Mouse (Mus musculus): Measurements from ENCODE around the gene Olfr2. TPM values are rescaled to one million over a fixed set of nuclear protein-coding genes. Genes with fewer than 3 reads are reported as not detected.
"Not testable (repeated sequence)": the region's sequence is repeated elsewhere in the genome, so short reads cannot be mapped to it uniquely, and the experiment has no call there.

Olfr2 gene
- total RNA-seq (2021) = not detected
- long read RNA-seq, experiment 1 = 0 reads
- long read RNA-seq, experiment 2 = 0 reads

DNA sequence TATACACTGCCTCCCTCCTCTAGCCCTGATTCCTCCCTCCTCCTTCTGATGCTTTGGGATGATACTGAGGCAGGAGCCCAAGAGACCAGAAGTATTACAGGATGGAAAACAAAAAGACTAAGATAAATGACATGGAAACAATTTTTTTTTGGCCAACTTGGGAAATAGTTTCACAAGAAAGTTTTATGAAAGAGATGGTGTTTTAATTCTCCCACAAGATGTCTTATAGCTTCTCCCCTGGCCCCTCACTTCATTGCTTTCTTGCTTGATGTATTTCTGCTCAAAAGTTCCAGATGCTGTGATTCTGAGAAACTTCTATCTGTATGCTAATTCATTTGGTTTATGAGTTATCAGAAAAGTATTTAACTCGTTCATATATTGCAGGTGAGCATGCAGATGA, at the start of gene Olfr2:
Gene Olfr2 (minus strand): TSS at position 101 of the 400 bp plus-strand sequence.
- DNase-seq = no peak

DNA sequence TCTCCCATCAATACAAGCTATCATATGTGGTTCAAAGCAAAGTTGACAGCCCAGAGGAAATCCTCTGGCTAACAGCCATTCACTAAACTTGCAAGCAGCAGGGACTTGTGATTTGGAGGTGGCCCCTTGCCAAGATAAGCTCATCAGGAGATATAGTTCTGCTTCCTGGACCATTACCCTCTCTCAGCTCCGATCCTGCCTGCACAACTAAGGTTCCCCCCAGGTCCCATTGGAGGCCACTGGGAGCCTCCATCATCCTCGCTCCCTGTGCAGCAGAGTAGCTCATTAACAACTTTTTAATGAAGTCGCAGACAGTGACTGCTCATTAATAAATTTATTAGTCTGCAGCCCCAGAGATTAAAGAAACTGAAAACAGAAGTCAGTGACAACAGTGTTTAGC, 41.7 kb upstream of the Olfr2 start:
- DNase-seq = no peak

DNA sequence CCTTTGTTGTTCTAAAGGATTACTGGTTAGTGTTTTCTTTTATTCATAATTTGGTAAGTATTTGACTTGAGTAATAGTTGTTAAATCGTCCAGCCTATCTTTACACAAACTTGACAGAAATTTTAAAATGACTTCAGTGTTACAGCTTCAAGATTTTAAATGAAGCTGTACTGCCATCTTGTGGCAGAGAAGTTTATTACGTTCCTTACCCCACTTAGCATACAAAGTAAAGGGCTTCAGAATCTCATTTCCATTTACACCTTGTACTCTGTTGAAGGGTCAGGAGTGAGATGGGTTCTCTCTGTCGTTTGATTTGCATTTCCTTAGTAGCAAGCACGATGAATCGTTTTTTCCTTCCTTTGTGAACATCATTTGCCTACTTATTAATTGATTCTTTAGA, 40.0 kb upstream of the Olfr2 start:
- no peak for DNase-seq

DNA sequence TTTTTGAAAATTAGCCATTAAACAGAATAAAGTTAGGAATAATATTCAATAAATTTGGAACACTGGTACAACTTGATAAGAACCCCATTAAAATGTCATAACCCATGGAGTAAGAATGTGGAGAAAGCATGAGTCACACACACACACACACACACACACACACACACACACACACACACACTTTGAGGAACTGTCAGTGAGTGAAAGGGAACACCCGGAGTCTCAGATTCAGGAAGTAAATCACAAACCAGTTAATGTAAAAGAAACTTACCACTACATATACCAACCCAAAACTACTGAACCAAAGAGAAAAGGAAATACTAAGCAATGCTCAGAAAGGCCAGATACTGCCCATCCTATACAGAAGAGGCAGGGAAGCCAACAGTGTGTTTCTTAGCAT, 38.5 kb upstream of the Olfr2 start:
- DNase-seq = no peak

DNA sequence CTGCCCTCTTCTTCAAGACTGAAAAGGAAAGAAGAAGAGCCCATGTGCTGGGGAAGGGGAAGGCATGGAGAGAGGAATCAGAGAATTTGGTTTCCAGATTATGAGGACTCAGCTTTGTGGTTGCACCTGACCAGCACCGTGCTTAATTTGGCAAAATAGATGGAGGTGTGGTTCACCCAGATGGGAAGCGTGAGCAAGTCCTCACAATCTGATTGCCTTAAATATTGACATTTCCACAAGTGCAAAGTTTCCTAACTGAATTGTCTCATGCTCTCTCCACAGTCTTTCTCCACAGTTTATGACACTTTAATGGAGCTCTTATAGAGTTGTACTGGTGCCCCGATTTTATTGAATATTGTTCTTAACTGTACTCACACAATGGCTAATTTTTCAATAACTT, 37.3 kb upstream of the Olfr2 start:
- DNase-seq = no peak

DNA sequence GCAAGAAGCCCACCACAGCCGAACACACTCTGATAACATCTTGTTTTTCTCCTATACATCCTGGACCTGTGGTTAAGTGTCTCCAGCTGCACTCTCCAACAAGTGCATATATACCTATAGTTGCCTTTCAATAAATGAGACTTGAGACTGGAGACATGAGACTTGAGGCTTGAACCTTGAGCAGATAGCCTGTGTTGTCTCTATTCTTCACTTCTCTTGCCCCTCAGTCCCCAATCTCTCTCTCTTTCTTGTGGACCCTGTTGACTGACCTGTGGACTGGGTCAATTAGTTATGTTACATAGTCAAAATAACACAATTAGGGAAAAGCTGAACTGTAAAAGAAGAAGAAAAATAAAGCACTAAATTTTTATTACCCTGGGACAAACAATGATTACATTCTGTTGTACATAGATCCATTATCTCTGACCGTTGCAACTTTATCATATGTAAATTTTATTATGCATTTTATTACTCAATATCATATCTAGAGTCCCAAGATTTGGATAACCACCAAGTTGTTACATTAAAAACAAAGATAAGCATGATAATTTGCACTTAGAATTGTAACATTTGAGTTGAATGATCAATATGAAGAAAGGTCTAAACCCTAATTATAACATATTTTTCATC, 34.2 kb upstream of the Olfr2 start:
- no peak for DNase-seq

DNA sequence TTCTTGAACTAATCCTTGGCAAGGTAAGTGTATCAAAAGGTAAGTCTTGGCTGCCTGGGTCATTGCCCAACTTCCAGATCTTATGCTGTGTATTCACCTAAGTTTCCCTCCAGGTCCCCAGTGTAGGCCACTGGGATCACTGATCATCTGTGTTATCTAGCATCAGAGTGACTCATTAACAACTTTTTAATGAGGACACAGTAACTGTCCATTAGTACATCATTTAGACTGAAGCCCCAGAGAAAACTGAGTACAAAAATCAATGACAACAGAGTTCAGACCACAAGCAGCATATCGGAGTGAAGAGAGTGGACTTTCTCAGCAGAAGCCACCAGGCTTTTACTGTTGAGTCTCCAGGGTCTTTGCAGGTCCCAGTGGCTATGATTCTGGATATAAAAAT, 25.0 kb upstream of the Olfr2 start, which contains the start of gene Olfr713:
Gene Olfr713 (plus strand): TSS at position 301 of the 400 bp plus-strand sequence.
- DNase-seq = no peak

DNA sequence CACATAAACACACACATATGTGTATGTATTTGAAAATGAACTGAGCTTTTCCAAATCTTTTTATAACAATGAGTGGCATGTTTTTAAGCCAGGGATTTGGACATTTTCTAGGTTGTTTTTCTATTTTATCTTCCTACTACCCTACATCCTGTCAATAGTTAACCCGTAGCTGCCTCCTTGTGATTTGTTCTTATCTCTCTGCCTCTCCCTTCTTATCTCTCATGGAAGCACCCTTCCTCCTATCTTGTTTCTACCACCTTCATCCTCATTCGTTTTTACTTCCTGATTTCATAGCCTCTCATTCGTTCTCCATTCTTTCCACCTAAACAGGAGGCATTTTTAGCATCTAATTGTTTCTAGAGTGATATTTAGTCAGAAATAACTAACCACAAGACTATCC, 1.7 kb downstream of the Olfr2 start:
- DNase-seq = no peak

DNA sequence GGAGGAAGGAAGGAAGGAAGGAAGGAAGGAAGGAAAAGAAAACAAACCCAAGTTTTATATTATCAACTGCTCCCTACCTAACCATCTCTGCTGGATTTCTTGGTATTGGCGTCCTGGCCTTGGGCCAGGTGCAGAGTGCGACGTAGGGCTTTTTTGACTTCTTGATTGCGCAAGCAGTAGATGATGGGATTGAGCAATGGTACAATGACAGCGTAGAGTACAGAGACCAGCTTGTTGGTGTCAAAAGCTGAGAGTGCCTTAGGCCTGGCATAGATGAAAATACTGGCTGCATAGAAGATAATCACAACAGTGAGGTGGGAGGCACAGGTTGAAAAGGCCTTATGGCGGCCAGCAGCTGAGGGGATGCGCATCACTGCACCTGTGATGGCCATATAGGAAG, 5.1 kb downstream of the Olfr2 start:
- DNase-seq = no peak

DNA sequence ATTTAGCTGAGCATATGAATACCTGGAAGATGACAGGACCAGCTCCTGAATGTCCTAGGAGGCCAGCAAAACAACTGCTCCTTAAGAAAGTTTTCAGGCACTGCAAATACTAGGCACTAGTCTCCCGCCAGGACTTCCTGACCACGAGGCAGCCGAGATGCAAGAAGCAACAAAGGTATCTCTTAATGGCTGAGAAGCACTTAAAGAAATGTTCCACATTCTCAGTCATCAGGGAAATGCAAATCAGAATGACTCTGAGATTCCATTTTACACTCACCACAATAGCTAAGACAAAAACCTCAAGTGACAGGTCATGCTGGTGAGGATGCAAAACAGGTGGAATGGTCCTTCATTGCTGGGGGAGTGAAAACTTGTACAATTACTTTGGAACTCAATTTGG, 20.6 kb downstream of the Olfr2 start:
- no peak for DNase-seq

DNA sequence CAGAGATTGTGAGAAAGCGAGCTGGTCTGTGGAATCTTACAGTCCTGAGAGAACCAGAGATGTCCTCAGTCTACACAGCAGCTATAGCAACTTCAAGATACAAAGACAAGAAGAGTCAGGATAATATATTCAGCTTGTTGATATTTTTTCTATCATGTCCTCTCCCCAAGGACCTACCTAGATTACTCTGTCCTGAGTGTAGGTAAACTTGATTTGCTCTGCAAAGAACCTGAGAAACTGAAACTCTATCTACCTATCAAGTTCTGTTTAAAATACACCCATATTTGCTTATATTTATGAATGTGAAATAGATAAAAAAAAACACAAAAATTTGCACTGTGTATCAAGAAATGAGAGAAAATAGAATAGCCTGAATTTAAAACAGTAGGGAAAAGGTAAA, 30.5 kb downstream of the Olfr2 start, which contains the start of gene Olfr711:
Gene Olfr711 (minus strand): TSS at position 101 of the 400 bp plus-strand sequence.
- no peak for DNase-seq

DNA sequence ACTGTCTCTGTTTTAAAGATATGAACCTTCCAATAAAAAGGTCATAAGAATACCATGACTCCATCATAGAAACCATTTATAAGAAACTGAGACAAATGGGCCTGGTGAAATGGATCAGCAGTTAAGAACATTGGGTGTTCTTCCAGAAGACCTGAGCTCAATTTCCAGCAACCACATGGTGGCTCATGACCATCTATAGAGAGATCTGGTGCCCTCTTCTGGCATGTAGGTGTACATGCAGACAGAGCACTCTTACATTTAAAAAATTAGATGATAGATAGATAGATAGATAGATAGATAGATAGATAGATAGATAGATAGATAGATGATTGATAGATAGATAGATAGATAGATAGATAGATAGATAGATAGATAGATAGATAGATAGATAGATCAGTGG, 38.4 kb downstream of the Olfr2 start:
- not testable (repeated sequence) for DNase-seq

DNA sequence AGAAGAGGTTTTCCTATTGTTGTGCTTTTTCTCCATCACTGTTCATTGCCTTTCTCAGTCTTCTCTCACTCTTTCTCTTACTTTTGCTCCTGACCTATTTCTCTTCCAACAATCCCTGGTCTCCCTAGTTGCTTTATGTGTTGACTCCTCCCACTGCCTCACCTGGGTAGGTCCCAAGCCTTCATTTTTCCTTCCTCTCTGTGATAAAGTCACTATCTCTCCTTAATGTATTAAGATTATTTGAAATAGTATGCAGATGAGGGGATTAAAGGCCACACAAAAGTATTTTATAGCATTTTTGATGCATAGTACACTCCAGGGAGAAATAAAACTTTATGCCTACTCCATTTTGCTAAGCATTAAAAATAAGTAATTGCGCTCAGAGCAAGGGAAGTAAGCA, 42.0 kb downstream of the Olfr2 start, which contains the start of gene Olfr6:
Gene Olfr6 (minus strand): TSS at position 101 of the 400 bp plus-strand sequence.
- DNase-seq = no peak

DNA sequence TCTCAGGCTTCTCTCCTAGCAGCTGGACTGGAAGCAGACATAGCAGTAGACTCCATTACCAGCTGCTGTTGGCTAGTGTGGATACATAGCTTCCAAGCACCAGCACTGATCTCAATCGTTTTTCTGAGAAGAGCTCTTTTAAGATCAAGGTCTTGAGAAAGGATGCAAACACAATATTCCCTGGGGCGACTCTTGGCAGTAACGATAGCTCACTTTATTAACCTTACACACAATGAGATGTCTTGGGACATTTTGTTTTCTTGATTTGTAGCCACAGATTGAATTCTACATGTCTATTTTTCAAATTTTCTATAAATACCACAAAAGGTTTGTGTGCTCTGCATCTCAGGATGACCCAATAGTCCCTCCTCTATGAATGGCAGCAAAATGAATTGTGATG, 57.7 kb downstream of the Olfr2 start, which contains the start of gene Olfr710:
Gene Olfr710 (minus strand): TSS at position 101 of the 400 bp plus-strand sequence.
- DNase-seq = no peak

Other genes starting within 250 kb of the Olfr2 start
- gene Olfr699, start 212.9 kb downstream of the Olfr2 start, total RNA-seq (2021) = not detected
- not detected for gene Olfr700, start 197.2 kb downstream of the Olfr2 start, total RNA-seq (2021)
- not detected for gene Olfr701, start 191.9 kb downstream of the Olfr2 start, total RNA-seq (2021)
- not detected for gene Olfr702, start 172.2 kb downstream of the Olfr2 start, total RNA-seq (2021)
- gene Olfr703, start 162.7 kb downstream of the Olfr2 start, total RNA-seq (2021) = not detected
- not detected for gene Olfr704, start 142.9 kb downstream of the Olfr2 start, total RNA-seq (2021)
- gene Olfr705, start 129.2 kb downstream of the Olfr2 start, total RNA-seq (2021) = not detected
- gene Olfr706, start 117.9 kb downstream of the Olfr2 start, total RNA-seq (2021) = not detected
- gene Olfr707, start 104.8 kb downstream of the Olfr2 start, total RNA-seq (2021) = not detected
- not detected for gene Olfr1532-ps1, start 98.1 kb downstream of the Olfr2 start, total RNA-seq (2021)
- gene Olfr709-ps1, start 73.9 kb downstream of the Olfr2 start, total RNA-seq (2021) = not detected
- gene Olfr710, start 57.8 kb downstream of the Olfr2 start, total RNA-seq (2021) = not detected
- not detected for gene Olfr6, start 42.1 kb downstream of the Olfr2 start, total RNA-seq (2021)
- not detected for gene Olfr711, start 30.6 kb downstream of the Olfr2 start, total RNA-seq (2021)
- not detected for gene Olfr713, start 25.1 kb upstream of the Olfr2 start, total RNA-seq (2021)
- not detected for gene Olfr714, start 64.9 kb upstream of the Olfr2 start, total RNA-seq (2021)
- not detected for gene Olfr17, start 87.1 kb upstream of the Olfr2 start, total RNA-seq (2021)
- not detected for gene Olfr715b, start 104.3 kb upstream of the Olfr2 start, total RNA-seq (2021)
- not detected for gene Olfr715, start 125.0 kb upstream of the Olfr2 start, total RNA-seq (2021)
- gene Olfr716, start 132.3 kb upstream of the Olfr2 start, total RNA-seq (2021) = not detected
- not detected for gene Nlrp14, start 160.9 kb upstream of the Olfr2 start, total RNA-seq (2021)
- gene Rbmxl2, start 203.4 kb upstream of the Olfr2 start, total RNA-seq (2021) = not detected